Mouse (Mus musculus) myocyte (in vitro differentiated cells): Measurements from ENCODE around the gene Ttpal. TPM values are rescaled to one million over a fixed set of nuclear protein-coding genes. Genes with fewer than 3 reads are reported as not detected.

Experiments used
- H3K27me3 ChIP-seq: one replicate; pipeline ENCODE4 v1.6.1; 2011; ENCODE audit not compliant: control insufficient read depth, insufficient read depth, insufficient read length
- H3K36me3 ChIP-seq: one replicate; pipeline ENCODE4 v1.6.1; 2011; ENCODE audit not compliant: control insufficient read depth, insufficient read depth
- H3K4me2 ChIP-seq: one replicate; pipeline ENCODE4 v1.6.1; 2011; ENCODE audit warnings: low read depth, control low read depth
- H3K4me3 ChIP-seq: one replicate; pipeline ENCODE4 v1.5.1; 2011; ENCODE audit warnings: mild to moderate bottlenecking, control low read depth, moderate library complexity
- H3K79me2 ChIP-seq: one replicate; pipeline ENCODE4 v1.6.1; 2011; ENCODE audit not compliant: control insufficient read depth, insufficient read depth
- H3ac ChIP-seq: one replicate; pipeline ENCODE4 v1.6.1; 2011; ENCODE audit not compliant: control insufficient read depth, insufficient read length
- CEBPB ChIP-seq: IDR thresholded peaks from 2 replicates; pipeline ENCODE4 v1.6.1; 2011; ENCODE audit warnings: mild to moderate bottlenecking, moderate library complexity; ENCODE audit not compliant: poor library complexity, insufficient read depth, severe bottlenecking
- E2F4 ChIP-seq: IDR thresholded peaks from one replicate; pipeline ENCODE4 v1.6.1; 2011; ENCODE audit warnings: mild to moderate bottlenecking, control low read depth, moderate library complexity; ENCODE audit not compliant: insufficient read depth
- MAX ChIP-seq: IDR thresholded peaks from one replicate; pipeline ENCODE4 v1.6.1; 2011; ENCODE audit warnings: low read depth, mild to moderate bottlenecking, control low read depth
- MYOD1 ChIP-seq, 3 experiments: IDR thresholded peaks; one replicate each; pipeline ENCODE4 v1.6.1; 2011; ENCODE audit warnings: control low read depth in 2 of 3, low read depth in 2 of 3, mild to moderate bottlenecking in 2 of 3, moderate library complexity in 1 of 3; ENCODE audit not compliant: insufficient read length in 2 of 3, control insufficient read depth in 1 of 3
- MYOG ChIP-seq, 3 experiments: IDR thresholded peaks; one replicate each; pipeline ENCODE4 v1.6.1; 2011; ENCODE audit warnings: control low read depth in 2 of 3, low read depth in 2 of 3, mild to moderate bottlenecking in 2 of 3; ENCODE audit not compliant: insufficient read length in 2 of 3, control insufficient read depth in 1 of 3, insufficient read depth in 1 of 3
- POLR2A ChIP-seq: IDR thresholded peaks from one replicate; pipeline ENCODE4 v1.6.1; 2011; ENCODE audit warnings: low read depth, mild to moderate bottlenecking, control low read depth, moderate library complexity; ENCODE audit not compliant: insufficient read length
- POLR2AphosphoS2 ChIP-seq: IDR thresholded peaks from one replicate; pipeline ENCODE4 v1.6.1; 2011; ENCODE audit warnings: low read depth, control low read depth; ENCODE audit not compliant: insufficient read length
- REST ChIP-seq: IDR thresholded peaks from one replicate; pipeline ENCODE4 v1.6.1; 2011; ENCODE audit warnings: mild to moderate bottlenecking, control low read depth, moderate library complexity; ENCODE audit not compliant: insufficient read depth, insufficient read length
- SRF ChIP-seq: IDR thresholded peaks from one replicate; pipeline ENCODE4 v1.6.1; 2011; ENCODE audit warnings: low read depth; ENCODE audit not compliant: control insufficient read depth, insufficient read length
- TCF12 ChIP-seq: IDR thresholded peaks from one replicate; pipeline ENCODE4 v1.6.1; 2011; ENCODE audit warnings: mild to moderate bottlenecking, control low read depth; ENCODE audit not compliant: poor library complexity, insufficient read depth, severe bottlenecking
- TCF3 ChIP-seq: IDR thresholded peaks from one replicate; pipeline ENCODE4 v1.6.1; 2011; ENCODE audit warnings: low read depth, control low read depth; ENCODE audit not compliant: insufficient read length
- USF1 ChIP-seq: IDR thresholded peaks from one replicate; pipeline ENCODE4 v1.6.1; 2011; ENCODE audit warnings: low read depth, mild to moderate bottlenecking, control low read depth, moderate library complexity
- polyA plus RNA-seq: library from polyadenylated mRNA; unstranded; fragments of >200 nt; fragmentation: generic; extraction: Trizol; gene quantifications from one replicate; pipeline ENCODE4 v1.2.1, GENCODE M21; 2012; ENCODE audit warnings: missing spikeins

Gene Ttpal
- polyA plus RNA-seq, 1 experiment: 20.2 TPM

DNA sequence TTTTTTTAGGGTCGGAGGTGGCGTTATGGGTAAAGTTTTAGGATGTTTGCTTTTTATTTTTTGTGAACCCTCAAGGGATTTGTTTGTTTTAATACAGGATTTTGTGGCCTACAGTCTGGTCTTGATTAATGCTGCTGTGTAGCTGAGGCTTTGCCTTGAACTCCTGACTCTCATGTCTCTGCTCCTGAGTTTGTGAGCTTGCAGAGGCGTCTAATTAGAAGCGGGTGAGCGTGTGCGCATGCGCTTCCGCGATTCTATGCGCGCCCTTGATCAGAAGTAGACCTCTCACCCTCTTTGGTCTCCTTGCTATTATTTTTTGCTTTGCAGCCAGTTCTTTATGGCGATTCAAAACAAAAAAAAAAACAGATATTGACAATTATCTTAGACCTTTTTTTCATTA, 57.3 kb downstream of the Ttpal start:
- H3K36me3 ChIP-seq: no peaks in the 10 kb centered on the region
- H3K4me3 ChIP-seq: peak overlapping the region; percentile 70
- TF ChIP-seq USF1: no peak
- no peak for TF ChIP-seq MYOD1 (IDR thresholded peaks at IDR 0.05; ENCODE audit: control insufficient read depth in 1 of 3, insufficient read length in 2 of 3, low read depth in 2 of 3)
- TF ChIP-seq SRF: no peak
- no peak for TF ChIP-seq POLR2A
- no peak for TF ChIP-seq CEBPB
- no peak for TF ChIP-seq E2F4
- H3ac ChIP-seq: no peak overlapping the region
- H3K79me2 ChIP-seq: peaks cover 51% of the 10 kb centered on the region
- H3K4me2 ChIP-seq: peak overlapping the region; percentile 86
- no peaks in the 10 kb centered on the region for H3K27me3 ChIP-seq

GRCm38 (mm10) chr2:163660103-163660701, 58.1 kb downstream of the Ttpal start:
- H3K27me3 ChIP-seq: no peaks in the 10 kb centered on the region
- peak overlapping the region; percentile 70 for H3K4me3 ChIP-seq
- no peak for TF ChIP-seq POLR2A
- no peak for TF ChIP-seq MYOD1 (IDR thresholded peaks at IDR 0.05; ENCODE audit: control insufficient read depth in 1 of 3, insufficient read length in 2 of 3, low read depth in 2 of 3)
- no peak for TF ChIP-seq USF1
- no peak for TF ChIP-seq TCF12
- TF ChIP-seq MYOG (IDR thresholded peaks at IDR 0.05; ENCODE audit: control insufficient read depth in 1 of 3, insufficient read depth in 1 of 3, insufficient read length in 2 of 3, low read depth in 2 of 3): no peak
- TF ChIP-seq MAX: no peak
- TF ChIP-seq REST: no peak
- TF ChIP-seq TCF3: no peak
- no peak for TF ChIP-seq E2F4
- H3K79me2 ChIP-seq: peaks cover 58% of the 10 kb centered on the region
- no peak overlapping the region for H3ac ChIP-seq
- H3K4me2 ChIP-seq: peak overlapping the region; percentile 86
- H3K36me3 ChIP-seq: no peaks in the 10 kb centered on the region

GRCm38 (mm10) chr2:163661371-163661850, 59.3 kb downstream of the Ttpal start:
- no peaks in the 10 kb centered on the region for H3K36me3 ChIP-seq
- H3K27me3 ChIP-seq: no peaks in the 10 kb centered on the region
- H3K79me2 ChIP-seq: peaks cover 70% of the 10 kb centered on the region
- no peak overlapping the region for H3ac ChIP-seq
- TF ChIP-seq TCF12: peak; percentile 50
- no peak for TF ChIP-seq TCF3
- TF ChIP-seq USF1: peak; percentile 57
- peak in 2 of 3 experiments; percentile 5 to 45 for TF ChIP-seq MYOD1 (IDR thresholded peaks at IDR 0.05; ENCODE audit: control insufficient read depth in 1 of 3, insufficient read length in 2 of 3, low read depth in 2 of 3)
- TF ChIP-seq E2F4: no peak
- TF ChIP-seq MYOG (IDR thresholded peaks at IDR 0.05; ENCODE audit: control insufficient read depth in 1 of 3, insufficient read depth in 1 of 3, insufficient read length in 2 of 3, low read depth in 2 of 3): peak in 1 of 3 experiments; percentile 21
- H3K4me3 ChIP-seq: no peak overlapping the region
- peak overlapping the region; percentile 86 for H3K4me2 ChIP-seq

GRCm38 (mm10) chr2:163662076-163662475, 60.0 kb downstream of the Ttpal start:
- TF ChIP-seq MAX (no peak), USF1 (no peak), E2F4 (no peak), CEBPB (no peak), POLR2A (no peak), TCF3 (no peak), REST (no peak), TCF12 (no peak), MYOD1 (IDR thresholded peaks at IDR 0.05; ENCODE audit: control insufficient read depth in 1 of 3, insufficient read length in 2 of 3, low read depth in 2 of 3) (no peak), SRF (no peak), MYOG (IDR thresholded peaks at IDR 0.05; ENCODE audit: control insufficient read depth in 1 of 3, insufficient read depth in 1 of 3, insufficient read length in 2 of 3, low read depth in 2 of 3) (no peak), POLR2AphosphoS2 (no peak)
- H3K36me3 ChIP-seq: no peaks in the 10 kb centered on the region
- peaks cover 75% of the 10 kb centered on the region for H3K79me2 ChIP-seq
- no peaks in the 10 kb centered on the region for H3K27me3 ChIP-seq
- H3K4me3 ChIP-seq: no peak overlapping the region
- peak overlapping the region; percentile 86 for H3K4me2 ChIP-seq
- H3ac ChIP-seq: no peak overlapping the region

DNA sequence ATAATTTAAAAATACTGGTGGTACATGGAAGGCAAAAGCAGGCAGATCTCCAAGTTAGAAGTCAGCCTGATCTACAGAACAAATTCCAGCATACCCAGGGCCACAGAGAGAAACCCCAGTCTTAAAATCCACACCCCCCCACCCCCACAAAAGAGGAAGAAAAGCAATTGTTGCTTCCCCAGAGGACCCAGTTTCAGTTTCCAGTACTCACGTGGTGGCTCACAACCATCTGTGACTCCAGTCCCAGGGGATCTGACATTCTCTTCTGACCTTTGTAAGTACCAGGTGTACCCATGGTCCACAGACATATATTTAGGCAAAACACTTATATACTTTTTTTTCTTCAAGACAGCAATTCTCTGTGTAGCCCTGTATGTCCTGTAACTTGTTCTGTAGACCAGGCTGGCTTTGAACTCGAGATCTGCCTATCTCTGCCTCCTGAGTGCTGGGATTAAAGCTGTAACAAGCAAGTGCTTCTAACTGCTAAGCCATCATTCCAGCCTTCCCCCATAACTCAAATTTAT, 60.6 kb downstream of the Ttpal start:
- Histone ChIP-seq H3K4me2 (peak overlapping the region; percentile 86), H3K79me2 (peaks cover 82% of the 10 kb centered on the region), H3K4me3 (no peak overlapping the region), H3K27me3 (no peaks in the 10 kb centered on the region), H3K36me3 (no peaks in the 10 kb centered on the region), H3ac (no peak overlapping the region)
- TF ChIP-seq USF1 (peak; percentile 0), CEBPB (no peak), SRF (no peak), TCF3 (no peak)
